Mouse (Mus musculus) layer of hippocampus, postnatal 14 days (tissue): ENCODE data around the gene Fmnl1. TPM values are rescaled to one million over a fixed set of nuclear protein-coding genes. Genes with fewer than 3 reads are reported as not detected.
"Not testable (repeated sequence)": the region's sequence is repeated elsewhere in the genome, so short reads cannot be mapped to it uniquely, and the experiment has no call there.

Experiments
- DNase-seq, 2 experiments: peaks; one replicate each; pipeline ENCODE4 v3.0.0; 2021 to 2022; ENCODE audit warnings: low spot score in 2 of 2, mixed read lengths in 1 of 2
- total RNA-seq, 2 experiments: library from RNA; stranded (reverse); gene quantifications; 2 replicates each; pipeline ENCODE4 v1.2.3; 2021

Gene Fmnl1
- total RNA-seq, 2 experiments from 2014 or later, result 120 to 128 TPM

GRCm38 (mm10) chr11:103218517-103218901 lies 47.6 kb downstream of the Fmnl1 start:
- DNase-seq, result no peak

DNA sequence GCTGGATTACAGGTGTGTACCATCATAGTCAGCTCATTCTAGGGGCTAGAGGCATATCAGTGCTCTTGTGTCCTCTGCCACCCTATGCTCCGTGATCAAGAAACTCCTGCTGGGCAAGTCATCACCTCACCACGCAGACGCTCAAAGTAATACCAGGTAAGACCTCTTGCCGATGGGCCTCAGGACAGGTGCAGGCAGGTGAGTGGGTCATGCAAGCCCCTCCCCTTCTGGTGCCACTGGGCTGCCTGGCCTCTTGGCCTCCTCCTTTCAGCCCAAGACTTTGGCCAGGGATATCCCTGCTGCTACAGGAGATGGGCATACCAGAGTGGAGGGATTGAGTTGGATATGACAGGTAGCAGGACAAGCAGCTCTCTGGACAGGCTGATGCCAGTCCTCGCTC lies 48.4 kb downstream of the Fmnl1 start:
- DNase-seq, result no peak

- no peak for DNase-seq
These were observed 49.1 kb downstream of the Fmnl1 start for GRCm38 (mm10) chr11:103219995-103220394.

DNA sequence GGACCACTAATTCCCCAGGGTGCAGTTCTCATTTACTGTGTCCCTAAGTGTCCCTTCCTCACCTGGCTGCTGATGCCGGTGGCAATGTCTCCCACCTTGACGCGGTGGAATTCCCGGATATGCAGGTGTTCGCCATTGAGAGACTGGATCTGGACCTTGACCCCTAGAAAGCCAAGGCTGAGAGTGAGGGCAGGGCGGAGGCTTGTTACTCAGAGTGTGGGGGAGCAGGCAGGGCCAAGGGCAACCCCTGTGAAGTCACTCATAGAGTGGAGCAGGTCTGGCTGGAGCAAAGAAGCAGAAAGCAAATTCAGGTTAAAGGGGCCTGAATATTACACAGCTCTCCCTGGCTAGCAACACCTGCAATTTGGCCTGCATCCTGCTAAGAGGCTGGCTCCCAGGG lies 50.5 kb downstream of the Fmnl1 start:
- no peak for DNase-seq

DNA sequence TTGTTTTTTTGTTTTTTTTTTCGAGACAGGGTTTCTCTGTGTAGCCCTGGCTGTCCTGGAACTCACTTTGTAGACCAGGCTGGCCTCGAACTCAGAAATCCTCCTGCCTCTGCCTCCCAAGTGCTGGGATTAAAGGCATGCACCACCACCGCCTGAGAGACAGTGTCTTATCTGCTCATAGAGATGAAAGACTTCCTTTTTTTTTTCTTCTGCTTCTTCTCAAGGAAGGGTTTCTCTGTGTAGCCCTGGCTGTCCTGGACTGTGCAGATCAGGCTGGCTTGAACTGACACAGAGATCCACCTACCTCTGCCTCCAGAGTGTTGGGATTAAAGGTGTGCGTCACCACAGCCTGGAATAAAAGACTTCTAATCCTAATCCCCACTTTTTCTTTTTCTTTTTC lies 51.8 kb downstream of the Fmnl1 start:
- DNase-seq, result not testable (repeated sequence)

DNA sequence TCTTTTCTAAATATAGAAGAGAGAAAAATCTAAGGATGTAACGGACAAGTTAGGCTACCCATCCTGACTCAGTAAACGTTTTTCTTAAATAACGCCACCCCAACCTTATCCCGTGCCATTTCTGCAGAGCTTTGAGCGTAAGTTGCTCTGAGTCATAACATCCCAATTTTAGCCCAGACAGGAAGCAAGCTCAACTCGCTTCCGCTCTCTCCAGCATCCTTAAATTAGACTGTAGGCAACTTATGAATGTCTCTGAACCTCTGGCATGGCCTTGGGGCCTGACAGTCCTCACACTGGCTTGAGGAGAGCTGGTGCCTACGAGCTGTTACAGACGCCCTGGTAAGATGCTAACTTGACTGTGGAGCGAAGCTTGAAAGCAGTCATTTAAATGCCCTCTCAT lies 52.5 kb downstream of the Fmnl1 start:
- no peak for DNase-seq

GRCm38 (mm10) chr11:103223951-103224456 lies 53.1 kb downstream of the Fmnl1 start:
- no peak for DNase-seq

- DNase-seq, result no peak
These were observed 58.7 kb downstream of the Fmnl1 start for GRCm38 (mm10) chr11:103229608-103230007.

DNA sequence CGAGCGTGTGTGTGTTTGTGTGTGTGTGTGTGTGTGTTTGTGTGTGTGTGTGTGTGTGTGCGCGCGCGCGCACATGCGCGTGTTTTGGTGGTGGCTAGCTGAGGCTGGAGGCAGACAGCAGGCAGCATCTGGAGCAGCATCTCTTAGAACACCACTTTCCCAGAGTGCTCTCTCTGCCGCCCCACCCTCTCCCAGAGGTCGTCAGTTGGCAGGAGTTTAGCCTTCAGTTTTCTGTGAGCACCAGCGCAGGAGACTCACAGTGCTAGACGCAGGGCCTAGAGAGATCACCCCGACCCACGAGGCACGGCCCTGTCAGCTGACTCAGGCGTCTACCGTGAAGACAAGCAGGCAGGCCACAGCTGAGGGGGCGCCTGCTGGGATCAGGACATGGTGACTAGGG lies 59.7 kb downstream of the Fmnl1 start:
- DNase-seq, result no peak

DNA sequence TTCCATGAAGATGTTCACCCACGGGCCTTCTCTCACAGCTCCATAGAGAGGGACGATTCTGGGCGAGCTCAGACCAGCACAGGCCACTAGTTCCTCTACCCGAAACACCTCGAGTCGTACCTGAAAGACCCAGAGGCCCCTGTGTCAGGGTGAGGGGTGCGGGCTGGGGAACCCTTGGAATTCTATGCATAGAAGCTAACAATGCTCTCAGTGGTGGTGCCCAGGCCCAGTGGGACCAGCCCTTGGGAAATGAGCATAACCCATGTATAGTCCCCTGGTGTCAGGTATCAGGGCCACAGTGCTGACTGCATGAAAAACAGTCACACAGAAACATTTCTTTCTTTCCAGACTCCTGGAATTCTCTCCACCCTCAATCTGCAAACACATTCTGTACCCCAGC lies 60.5 kb downstream of the Fmnl1 start:
- no peak for DNase-seq

GRCm38 (mm10) chr11:103232966-103233365 lies 62.1 kb downstream of the Fmnl1 start:
- DNase-seq, result peak; percentile 81 to 82

DNA sequence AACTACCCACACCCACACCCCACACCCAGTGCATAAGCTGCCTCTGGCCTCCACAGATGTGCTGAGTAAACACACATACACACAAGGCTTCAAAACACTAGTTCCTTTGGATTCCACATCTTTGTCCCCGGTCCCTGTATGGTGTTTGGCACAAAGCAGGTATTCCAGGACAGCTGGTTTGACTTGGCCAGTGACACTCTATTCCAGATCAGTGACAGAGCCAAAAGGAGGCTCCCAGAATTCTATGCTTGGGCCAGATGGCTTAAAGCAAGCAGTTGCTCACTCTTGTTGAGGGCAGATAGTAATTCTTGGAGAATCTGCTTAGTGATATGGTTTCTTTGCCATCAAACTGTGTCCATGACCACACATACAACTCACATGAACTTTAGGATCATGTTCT lies 63.5 kb downstream of the Fmnl1 start:
- no peak for DNase-seq

GRCm38 (mm10) chr11:103235702-103236101 lies 64.8 kb downstream of the Fmnl1 start:
- no peak for DNase-seq

GRCm38 (mm10) chr11:103236431-103236830 lies 65.5 kb downstream of the Fmnl1 start:
- no peak for DNase-seq

DNA sequence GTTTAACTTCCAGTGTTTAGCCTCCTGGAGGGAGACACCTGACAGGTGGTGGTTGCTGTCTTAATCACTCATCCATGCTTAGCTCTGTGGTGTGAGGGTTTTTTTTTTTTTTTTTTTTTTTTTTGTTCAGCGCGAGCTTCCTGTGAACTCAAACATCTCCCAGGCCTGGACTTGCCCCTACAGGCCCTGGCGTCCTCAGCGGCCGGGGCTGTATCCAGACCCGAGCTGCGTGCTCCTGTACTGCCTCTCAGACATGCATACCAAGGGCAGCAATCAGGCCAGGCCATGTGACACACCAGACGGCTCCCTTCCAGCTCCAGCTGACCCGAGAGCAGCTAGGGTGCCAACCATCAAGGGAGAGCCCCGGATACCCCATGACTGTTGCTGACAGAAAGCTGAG lies 66.0 kb downstream of the Fmnl1 start:
- DNase-seq, result no peak

DNA sequence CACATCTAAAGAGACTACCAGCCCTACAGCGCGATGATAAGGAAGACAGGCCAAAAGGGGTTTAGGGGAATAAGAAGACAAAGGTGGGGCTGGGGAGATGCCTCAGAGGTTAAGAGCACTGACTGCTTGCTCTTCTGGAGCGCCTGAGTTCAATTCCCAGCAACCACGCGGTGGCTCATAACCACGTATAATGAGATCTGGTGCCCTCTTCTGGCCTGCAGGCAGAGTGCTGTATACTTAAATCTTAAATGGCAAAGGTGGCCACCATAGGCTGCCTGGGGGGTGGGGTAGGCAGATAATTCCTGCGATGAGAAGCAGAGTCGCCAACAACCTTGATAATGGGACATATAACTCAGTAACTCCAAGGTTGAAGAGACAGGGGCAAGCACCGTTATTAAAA lies 66.8 kb downstream of the Fmnl1 start:
- DNase-seq, result no peak

- DNase-seq, result no peak
These were observed 69.8 kb downstream of the Fmnl1 start for GRCm38 (mm10) chr11:103240740-103241139.

- DNase-seq, result no peak
These were observed 73.9 kb downstream of the Fmnl1 start for GRCm38 (mm10) chr11:103244856-103245255.

- peak; percentile 36 for DNase-seq
These were observed 75.3 kb downstream of the Fmnl1 start for GRCm38 (mm10) chr11:103246081-103246730.

DNA sequence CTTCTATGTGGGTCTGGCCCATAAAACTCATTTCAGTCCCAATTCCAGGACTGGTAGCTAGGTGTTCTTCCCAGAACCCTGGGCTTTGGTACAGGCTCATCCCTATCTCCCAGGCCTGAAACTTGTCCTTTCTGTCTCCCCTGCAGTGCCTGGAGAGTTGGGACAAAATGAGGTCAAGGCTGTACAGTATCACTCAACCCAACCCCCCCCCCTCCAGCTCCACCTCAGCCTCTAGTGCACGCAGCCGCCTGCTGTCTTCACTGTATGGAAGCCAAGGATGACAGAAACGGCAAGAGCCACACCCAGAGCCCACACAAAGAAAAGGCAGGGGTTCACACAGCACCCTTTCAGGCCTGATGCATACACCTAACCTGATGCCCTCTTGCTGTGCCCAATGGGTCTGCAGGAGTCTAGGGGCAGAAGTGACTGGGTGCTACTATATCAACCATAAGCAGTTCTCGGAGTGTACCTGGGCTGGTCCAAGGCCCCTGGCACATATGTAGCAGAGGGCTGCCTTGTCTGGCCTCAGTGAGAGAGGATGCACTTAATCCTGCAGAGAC lies 75.9 kb downstream of the Fmnl1 start:
- no peak for DNase-seq

DNA sequence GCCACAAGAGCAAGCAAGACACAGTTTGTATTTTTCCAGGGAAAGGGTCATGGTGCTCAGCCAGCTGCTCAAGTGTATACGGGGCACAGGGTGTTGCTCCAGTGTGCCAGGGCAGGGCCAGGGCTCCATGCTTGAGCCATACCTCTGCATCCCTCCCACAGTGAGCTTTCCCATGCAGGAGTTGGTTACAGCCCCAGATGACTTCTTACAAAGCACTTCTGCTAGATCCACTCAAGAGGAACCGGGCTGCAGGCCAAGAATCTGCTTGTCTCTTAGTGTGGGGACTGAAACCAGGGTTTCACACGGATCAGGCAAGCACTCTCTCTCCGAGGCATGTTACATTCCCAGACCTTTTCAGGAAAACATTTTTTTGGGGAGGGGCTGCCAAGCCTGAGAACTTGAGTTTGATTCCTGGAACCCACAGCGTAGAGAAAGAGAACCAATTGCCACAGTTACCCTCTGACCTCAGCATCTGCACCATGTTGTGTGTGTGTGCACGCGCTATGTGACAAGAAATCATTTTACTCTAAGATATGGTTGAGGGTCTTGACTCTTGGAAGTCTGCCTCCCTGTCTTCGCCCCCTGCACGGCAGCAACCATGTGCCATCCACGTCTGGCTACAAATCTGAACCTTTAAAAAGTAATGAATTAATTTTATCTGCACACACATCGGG lies 76.7 kb downstream of the Fmnl1 start:
- peak; percentile 73 to 85 for DNase-seq
